In the genomic region with DNA sequence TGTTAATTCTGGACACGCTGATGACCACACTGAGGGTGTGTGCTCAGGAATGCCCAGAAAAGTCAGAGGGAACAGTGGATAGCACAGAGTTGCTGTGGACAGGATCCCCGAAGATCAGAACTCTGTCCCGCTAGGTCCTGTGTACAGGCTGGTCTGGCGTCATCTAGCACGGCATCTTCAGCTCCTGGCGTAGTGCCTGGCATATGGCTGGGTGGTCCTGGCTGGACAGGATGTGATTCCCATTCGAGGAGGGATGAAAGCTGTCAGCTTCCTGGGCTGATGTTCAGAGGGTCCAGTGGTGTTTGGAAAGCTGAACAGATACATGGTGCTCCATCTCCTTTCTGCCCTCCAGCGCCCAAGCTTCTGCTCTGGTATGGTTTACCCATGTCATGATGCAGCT, we compare ENCODE assay signal across 23 mouse cellular contexts. TPM values are rescaled to one million over a fixed set of nuclear protein-coding genes. Genes with fewer than 3 reads are reported as not detected.
"Had no signal": no experiment of that assay in that cellular context is flagged by ENCODE, and none has a peak within 500 bp of the region (broad histone marks: within the 10 kb centered on the region; RNA-seq: fewer than 3 reads in every experiment).

No protein-coding gene starts in this region.

- H3K4me2 ChIP-seq: liver, embryonic 12.5 days; midbrain, embryonic 12.5 days; neural tube, embryonic 13.5 days; neural tube, embryonic 15.5 days had no signal

- H3K4me3 ChIP-seq: liver, embryonic 12.5 days; midbrain, embryonic 10.5 days; midbrain, embryonic 12.5 days; myocyte; neural tube, embryonic 13.5 days; neural tube, embryonic 15.5 days had no signal

- H3K27me3 ChIP-seq: liver, embryonic 12.5 days; neural tube, embryonic 13.5 days; neural tube, embryonic 15.5 days had no signal

- H3K9me3 ChIP-seq: liver, embryonic 12.5 days; midbrain, embryonic 10.5 days; midbrain, embryonic 12.5 days; neural tube, embryonic 13.5 days; neural tube, embryonic 15.5 days had no signal

- H3K9ac ChIP-seq: liver, embryonic 12.5 days; liver, embryonic 14.5 days; midbrain, embryonic 12.5 days; neural tube, embryonic 13.5 days; neural tube, embryonic 15.5 days had no signal

- H3K36me3 ChIP-seq: liver, embryonic 12.5 days; midbrain, embryonic 10.5 days; midbrain, embryonic 12.5 days; neural tube, embryonic 13.5 days; neural tube, embryonic 15.5 days had no signal

- ATAC-seq: liver, embryonic 12.5 days; midbrain, embryonic 16.5 days had no signal

- H3K27ac ChIP-seq: liver, embryonic 12.5 days; liver, embryonic 14.5 days; midbrain, embryonic 10.5 days; midbrain, embryonic 12.5 days; neural tube, embryonic 13.5 days; neural tube, embryonic 15.5 days had no signal

- DNase-seq: lung, adult 18-20 months; midbrain, embryonic 14.5 days; retina, postnatal 1 day; right cerebral cortex, adult 18-20 months; right cerebral cortex, postnatal 25 days; right cerebral cortex, postnatal 4 days; spleen, adult 18-20 months; thymus, adult 18-20 months; thymus, postnatal 14 days; thymus, postnatal 36 days had no signal

- H3K4me1 ChIP-seq: liver, embryonic 12.5 days had no signal

RNA-seq across cellular contexts. Expression of a gene that starts 45.2 kb away (rescaled TPM):
- total RNA-seq: liver, adult 2 months; megakaryocyte, adult 5-6 weeks; megakaryocyte-erythroid progenitor cell, adult 5-6 weeks had no signal
- polyA plus RNA-seq: liver, adult 2 months; midbrain, embryonic 10.5 days; midbrain, embryonic 12.5 days; midbrain, embryonic 14.5 days; midbrain, embryonic 16.5 days; myocyte; neural tube, embryonic 11.5 days; neural tube, embryonic 13.5 days; neural tube, embryonic 15.5 days; stomach, embryonic 14.5 days had no signal
